Comparison of ENCODE assay signal across 8 mouse cellular contexts in genomic region chr4:122960321-122961099, GRCm38 (mm10). TPM values are rescaled to one million over a fixed set of nuclear protein-coding genes. Genes with fewer than 3 reads are reported as not detected.
A peak's percentile ranks its signal among the peaks of the same experiment; 100 is the strongest.
DNase-seq lines count a peak whose midpoint lies in the region; ATAC-seq lines count a peak whose summit lies in the region.

No protein-coding gene starts in this region.

- no peak overlapping the region for H3K27ac ChIP-seq in kidney, embryonic 16.5 days (ENCODE audit: low read length)
- H3K27ac ChIP-seq in forebrain, embryonic 15.5 days (replicated peaks): peak overlapping the region; percentile 49
- peak overlapping the region; percentile 74 for H3K27ac ChIP-seq in limb, embryonic 15.5 days
- peak overlapping the region; percentile 44; the same call in 1 of the 2 replicates for H3K27ac ChIP-seq in neural tube, embryonic 11.5 days (ENCODE audit: low read depth, low read length)

- peak overlapping the region; percentile 55 for H3K9ac ChIP-seq in kidney, embryonic 16.5 days (replicated peaks; ENCODE audit: low read length)
- H3K9ac ChIP-seq in forebrain, embryonic 15.5 days (replicated peaks): peak overlapping the region; percentile 78
- peak overlapping the region; percentile 48 for H3K9ac ChIP-seq in limb, embryonic 15.5 days
- peak overlapping the region; percentile 76 for H3K9ac ChIP-seq in neural tube, embryonic 11.5 days (ENCODE audit: low read length)

- WGBS in kidney, embryonic 16.5 days: 0% methylated on average over 43 of the region's 43 CpGs
- under 1% methylated on average over 43 of the region's 43 CpGs for WGBS in forebrain, embryonic 15.5 days
- whole genome bisulfite sequencing in limb, embryonic 15.5 days: under 1% methylated on average over 43 of the region's 43 CpGs
- under 1% methylated on average over 43 of the region's 43 CpGs for WGBS in neural tube, embryonic 11.5 days

- no peaks in the 10 kb centered on the region for H3K27me3 ChIP-seq in kidney, embryonic 16.5 days (ENCODE audit: insufficient read depth, low read length)
- H3K27me3 ChIP-seq in forebrain, embryonic 15.5 days: no peaks in the 10 kb centered on the region
- peaks cover 6% of the 10 kb centered on the region; the same call in 1 of the 2 replicates for H3K27me3 ChIP-seq in limb, embryonic 15.5 days
- H3K27me3 ChIP-seq in neural tube, embryonic 11.5 days (ENCODE audit: control insufficient read depth, insufficient read depth, low read length): 0 out of 2 replicates have a peak, but pooled peaks cover 3% of the 10 kb centered on the region

- peak overlapping the region; percentile 55 for H3K4me3 ChIP-seq in kidney, embryonic 16.5 days (ENCODE audit: low read length)
- peak overlapping the region; percentile 83 for H3K4me3 ChIP-seq in forebrain, embryonic 15.5 days
- H3K4me3 ChIP-seq in limb, embryonic 15.5 days: peak overlapping the region; percentile 53
- peak overlapping the region; percentile 66 for H3K4me3 ChIP-seq in neural tube, embryonic 11.5 days (ENCODE audit: low read depth, low read length)

- no peaks in the 10 kb centered on the region for H3K9me3 ChIP-seq in kidney, embryonic 16.5 days (ENCODE audit: low read length)
- no peaks in the 10 kb centered on the region for H3K9me3 ChIP-seq in forebrain, embryonic 15.5 days
- no peaks in the 10 kb centered on the region for H3K9me3 ChIP-seq in limb, embryonic 15.5 days
- no peaks in the 10 kb centered on the region for H3K9me3 ChIP-seq in neural tube, embryonic 11.5 days (ENCODE audit: control insufficient read depth, low read length)

- peak; percentile 29 for ATAC-seq in kidney, embryonic 16.5 days (ENCODE audit: low FRiP score, low TSS enrichment)
- ATAC-seq in forebrain, embryonic 15.5 days (replicated peaks): peak; percentile 65
- peak; percentile 36; the same call in 1 of the 2 replicates for ATAC-seq in limb, embryonic 15.5 days (ENCODE audit: insufficient number of reproducible peaks, low FRiP score, low TSS enrichment, low read depth)
- peak; percentile 35 for ATAC-seq in neural tube, embryonic 11.5 days (ENCODE audit: insufficient read depth, low FRiP score, low TSS enrichment)

- no peaks in the 10 kb centered on the region for H3K36me3 ChIP-seq in kidney, embryonic 16.5 days (ENCODE audit: insufficient read depth, low read length)
- H3K36me3 ChIP-seq in forebrain, embryonic 15.5 days: no peaks in the 10 kb centered on the region
- H3K36me3 ChIP-seq in limb, embryonic 15.5 days: no peaks in the 10 kb centered on the region
- no peaks in the 10 kb centered on the region for H3K36me3 ChIP-seq in neural tube, embryonic 11.5 days (ENCODE audit: control insufficient read depth, insufficient read depth, low read length)

- no peak for DNase-seq in kidney, adult 9 months
- peak; percentile 49 for DNase-seq in R1 (ENCODE audit: low read depth, low spot score)
- DNase-seq in neural tube, embryonic 11.5 days (ENCODE audit: low spot score): peak; percentile 58
- no peak for DNase-seq in spleen, postnatal 14 days (ENCODE audit: low spot score in 2 of 2)
- DNase-seq in adrenal gland, postnatal 25 days: no peak

- H3K4me2 ChIP-seq in kidney, embryonic 16.5 days (replicated peaks; ENCODE audit: low read depth, low read length): peak overlapping the region; percentile 94
- H3K4me2 ChIP-seq in forebrain, embryonic 15.5 days (replicated peaks): peak overlapping the region; percentile 99
- H3K4me2 ChIP-seq in limb, embryonic 15.5 days: peak overlapping the region; percentile 99
- peak overlapping the region; percentile 98 for H3K4me2 ChIP-seq in neural tube, embryonic 11.5 days (ENCODE audit: low read depth)

- H3K4me1 ChIP-seq in kidney, embryonic 16.5 days (ENCODE audit: insufficient read depth, low read length): peaks cover 27% of the 10 kb centered on the region
- peaks cover 49% of the 10 kb centered on the region for H3K4me1 ChIP-seq in forebrain, embryonic 15.5 days
- peaks cover 47% of the 10 kb centered on the region for H3K4me1 ChIP-seq in limb, embryonic 15.5 days
- H3K4me1 ChIP-seq in neural tube, embryonic 11.5 days (ENCODE audit: control insufficient read depth, insufficient read depth, low read length): peaks cover 23% of the 10 kb centered on the region

RNA-seq across cellular contexts. Expression of gene Mfsd2a, which starts 0.5 kb away (rescaled TPM):
- 3.1 and 3.4 TPM in 2 replicates for polyA plus RNA-seq in kidney, embryonic 16.5 days (2015; fragmentation: Nextera tagmentation; extraction: Ambion mirVana)
- 33.4 and 35.4 TPM in 2 replicates for polyA plus RNA-seq in forebrain, embryonic 15.5 days (2015; fragmentation: Nextera tagmentation; extraction: Ambion mirVana)
- polyA plus RNA-seq in limb, embryonic 15.5 days (2015; fragmentation: Nextera tagmentation; extraction: Ambion mirVana): 16.0 and 18.3 TPM in 2 replicates
- 18.0 and 18.1 TPM in 2 replicates for polyA plus RNA-seq in neural tube, embryonic 11.5 days (2014; fragmentation: Nextera tagmentation; extraction: Ambion mirVana)
- total RNA-seq in adrenal gland, postnatal 25 days (2021): 1.7 TPM in 1 of 2 replicates, not detected in the other

RNA-seq across cellular contexts. Expression of gene Mycl, which starts 34.9 kb away (rescaled TPM):
- 6.8 and 7.0 TPM in 2 replicates for polyA plus RNA-seq in kidney, embryonic 16.5 days (2015; fragmentation: Nextera tagmentation; extraction: Ambion mirVana)
- polyA plus RNA-seq in forebrain, embryonic 15.5 days (2015; fragmentation: Nextera tagmentation; extraction: Ambion mirVana): 88.8 and 91.3 TPM in 2 replicates
- 25.2 and 29.5 TPM in 2 replicates for polyA plus RNA-seq in limb, embryonic 15.5 days (2015; fragmentation: Nextera tagmentation; extraction: Ambion mirVana)
- polyA plus RNA-seq in neural tube, embryonic 11.5 days (2014; fragmentation: Nextera tagmentation; extraction: Ambion mirVana): 95.5 and 101 TPM in 2 replicates
- total RNA-seq in adrenal gland, postnatal 25 days (2021): 1.1 and 1.2 TPM in 2 replicates

RNA-seq across cellular contexts. Expression of gene Trit1, which starts 55.9 kb away (rescaled TPM):
- 18.1 and 21.5 TPM in 2 replicates for polyA plus RNA-seq in kidney, embryonic 16.5 days (2015; fragmentation: Nextera tagmentation; extraction: Ambion mirVana)
- polyA plus RNA-seq in forebrain, embryonic 15.5 days (2015; fragmentation: Nextera tagmentation; extraction: Ambion mirVana): 31.6 and 33.5 TPM in 2 replicates
- 20.9 and 21.3 TPM in 2 replicates for polyA plus RNA-seq in limb, embryonic 15.5 days (2015; fragmentation: Nextera tagmentation; extraction: Ambion mirVana)
- 22.3 and 25.4 TPM in 2 replicates for polyA plus RNA-seq in neural tube, embryonic 11.5 days (2014; fragmentation: Nextera tagmentation; extraction: Ambion mirVana)
- 15.9 and 22.5 TPM in 2 replicates for total RNA-seq in adrenal gland, postnatal 25 days (2021)

Comparison
In these comparisons a context has a peak if more than half of its experiments do, and no peak if none do; other contexts are left out.
1. DNase-seq: peak in R1 (single experiment) and neural tube, embryonic 11.5 days (single experiment); none in kidney, adult 9 months (single experiment), spleen, postnatal 14 days (0 of 2) and adrenal gland, postnatal 25 days (single experiment).
2. Peak in every context shown above with its lines, with median percentiles within 50 percentile points of each other: ATAC-seq, H3K4me2 ChIP-seq, H3K4me3 ChIP-seq and H3K9ac ChIP-seq.